Mouse (Mus musculus) hindbrain, embryonic 12.5 days (tissue): ENCODE results near the gene 4931429L15Rik. TPM values are rescaled to one million over a fixed set of nuclear protein-coding genes. Genes with fewer than 3 reads are reported as not detected.
A peak's percentile ranks its signal among the peaks of the same experiment; 100 is the strongest.
"Not testable (repeated sequence)": the region's sequence is repeated elsewhere in the genome, so short reads cannot be mapped to it uniquely, and the experiment has no call there.

Experiments used
- ATAC-seq: fragments of 200-750 bp; cut with Nextera tagmentation; 2 replicates; pipeline ENCODE4 v1.8.0; 2017; ENCODE audit warnings: moderate TSS enrichment; ENCODE audit not compliant: low FRiP score
- H3K27ac ChIP-seq: fragments of 300-500 bp; sonication (generic); 2 replicates; pipeline ENCODE4 v1.5.1; 2016; ENCODE audit warnings: mild to moderate bottlenecking
- H3K27me3 ChIP-seq: fragments of 300-500 bp; sonication (generic); 2 replicates; pipeline ENCODE4 v1.6.1; 2016; ENCODE audit warnings: mild to moderate bottlenecking
- H3K36me3 ChIP-seq: fragments of 300-500 bp; sonication (generic); 2 replicates; pipeline ENCODE4 v1.6.1; 2016; ENCODE audit warnings: mild to moderate bottlenecking
- H3K4me1 ChIP-seq: fragments of 300-500 bp; sonication (generic); 2 replicates; pipeline ENCODE4 v1.6.1; 2016
- H3K4me2 ChIP-seq: fragments of 300-500 bp; sonication (generic); replicated peaks from 2 replicates; pipeline ENCODE4 v1.6.1; 2016; ENCODE audit warnings: mild to moderate bottlenecking
- H3K4me3 ChIP-seq: fragments of 300-500 bp; sonication (generic); 2 replicates; pipeline ENCODE4 v1.5.1; 2016; ENCODE audit warnings: mild to moderate bottlenecking
- H3K9ac ChIP-seq: fragments of 300-500 bp; sonication (generic); 2 replicates; pipeline ENCODE4 v1.6.1; 2016; ENCODE audit warnings: mild to moderate bottlenecking, moderate library complexity
- H3K9me3 ChIP-seq: fragments of 300-500 bp; sonication (generic); replicated peaks from 2 replicates; pipeline ENCODE4 v1.6.1; 2016; ENCODE audit warnings: mild to moderate bottlenecking
- WGBS: fragments of 180-500 bp; shearing (Covaris S2); methylation state at CpG from one replicate; pipeline ENCODE4 v1.1.7; 2016; 5-methylcytosine and 5-hydroxymethylcytosine counted together
- polyA plus RNA-seq: library from polyadenylated mRNA; unstranded; fragments of >200 nt; fragmentation: Nextera tagmentation; extraction: Ambion mirVana; gene quantifications from 2 replicates; pipeline ENCODE4 v1.2.1, GENCODE M21; 2016

4931429L15Rik gene
- not detected in 2 replicates for polyA plus RNA-seq

DNA sequence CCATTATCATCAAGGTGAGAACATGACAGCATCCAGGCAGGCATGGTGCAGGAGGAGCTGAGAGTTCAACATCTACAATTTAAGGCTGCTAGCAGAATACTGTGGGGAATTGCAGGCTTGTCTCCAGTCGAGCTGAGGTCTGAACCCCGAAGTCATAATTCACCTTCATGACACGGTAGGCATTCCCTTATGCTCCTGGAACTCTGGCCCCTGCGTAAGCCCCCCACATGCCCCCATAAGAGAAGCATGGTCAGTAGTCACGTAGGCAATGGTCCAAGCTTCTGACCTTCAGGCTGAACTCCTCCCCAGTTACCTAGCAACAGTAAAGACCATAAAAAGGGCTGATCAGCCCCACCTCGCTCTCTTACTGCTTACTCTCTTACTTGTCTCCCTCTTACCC lies at the start of gene 4931429L15Rik:
4931429L15Rik (minus strand) TSS at position 101 of the 400 bp plus-strand sequence.
- not testable (repeated sequence) for H3K27me3 ChIP-seq, H3K4me3 ChIP-seq, H3K27ac ChIP-seq, H3K9me3 ChIP-seq, ATAC-seq, H3K9ac ChIP-seq, H3K4me2 ChIP-seq, H3K36me3 ChIP-seq
- 88% methylated on average over 6 of the region's 6 CpGs for WGBS
- peaks cover 22% of the 10 kb centered on the region for H3K4me1 ChIP-seq

DNA sequence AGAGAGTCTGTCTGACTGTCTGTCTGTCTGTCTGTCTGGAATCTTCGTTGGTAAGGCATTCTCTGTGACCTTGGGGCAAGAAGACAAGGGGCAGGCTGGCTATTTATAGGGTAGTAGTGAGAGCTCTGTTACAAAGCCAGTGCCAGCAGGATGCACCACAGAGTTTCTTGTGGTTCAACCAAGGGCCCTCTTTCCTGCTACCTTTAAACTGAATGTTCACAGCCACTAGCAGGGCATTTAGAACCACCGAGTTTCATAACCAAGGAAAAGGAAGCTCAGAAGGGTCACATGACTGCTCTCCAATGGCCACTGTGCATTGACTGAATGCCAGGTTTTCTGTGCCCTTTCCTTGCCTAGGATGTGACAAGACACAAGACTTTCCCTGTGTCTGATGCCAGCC lies 42.7 kb upstream of the 4931429L15Rik start:
- Histone ChIP-seq H3K36me3 (no peaks in the 10 kb centered on the region), H3K27me3 (no peaks in the 10 kb centered on the region), H3K4me3 (no peak overlapping the region), H3K9ac (no peak overlapping the region), H3K4me1 (peaks cover 4% of the 10 kb centered on the region; the same call in 1 of the 2 replicates), H3K4me2 (no peak overlapping the region), H3K9me3 (no peaks in the 10 kb centered on the region), H3K27ac (no peak overlapping the region)
- WGBS, result 72% methylated on average over 2 of the region's 2 CpGs
- ATAC-seq, result no peak

DNA sequence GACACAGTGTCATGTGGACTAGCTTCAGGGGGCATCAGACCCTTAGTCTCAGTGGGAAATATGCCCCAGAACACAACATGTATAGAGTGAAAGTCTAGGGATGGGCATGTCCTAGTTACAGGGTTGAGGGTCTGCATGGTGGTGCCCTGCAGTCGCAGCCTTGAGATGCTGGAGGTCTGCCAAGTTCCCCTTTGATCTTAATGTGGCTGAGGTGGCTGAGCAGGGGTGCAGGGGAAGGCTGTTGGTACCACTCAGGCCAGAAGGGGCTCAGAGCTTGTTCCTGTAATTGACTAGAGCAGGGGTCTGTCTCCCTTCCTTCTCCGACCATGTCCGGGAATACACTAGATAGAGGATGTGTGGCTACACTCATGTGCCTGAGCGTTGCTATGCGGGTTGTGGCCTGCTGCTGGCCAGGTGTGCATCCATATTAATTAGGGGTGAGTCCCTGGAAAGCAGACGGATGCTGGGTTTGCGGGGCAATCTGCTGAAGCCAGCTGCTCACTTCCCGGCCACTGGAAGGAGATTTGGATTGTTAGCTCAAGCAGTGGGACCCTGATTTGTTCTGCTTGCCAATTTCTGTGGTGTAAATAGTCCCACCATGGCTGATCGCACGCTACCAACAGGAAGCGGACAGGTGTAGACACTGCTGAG lies 41.8 kb upstream of the 4931429L15Rik start:
- Histone ChIP-seq H3K36me3 (no peaks in the 10 kb centered on the region), H3K4me3 (no peak overlapping the region), H3K4me1 (peaks cover 4% of the 10 kb centered on the region; the same call in 1 of the 2 replicates), H3K9me3 (no peaks in the 10 kb centered on the region), H3K9ac (no peak overlapping the region), H3K4me2 (no peak overlapping the region), H3K27ac (no peak overlapping the region), H3K27me3 (no peaks in the 10 kb centered on the region)
- 57% methylated on average over 11 of the region's 11 CpGs for whole genome bisulfite sequencing
- ATAC-seq, result no peak

DNA sequence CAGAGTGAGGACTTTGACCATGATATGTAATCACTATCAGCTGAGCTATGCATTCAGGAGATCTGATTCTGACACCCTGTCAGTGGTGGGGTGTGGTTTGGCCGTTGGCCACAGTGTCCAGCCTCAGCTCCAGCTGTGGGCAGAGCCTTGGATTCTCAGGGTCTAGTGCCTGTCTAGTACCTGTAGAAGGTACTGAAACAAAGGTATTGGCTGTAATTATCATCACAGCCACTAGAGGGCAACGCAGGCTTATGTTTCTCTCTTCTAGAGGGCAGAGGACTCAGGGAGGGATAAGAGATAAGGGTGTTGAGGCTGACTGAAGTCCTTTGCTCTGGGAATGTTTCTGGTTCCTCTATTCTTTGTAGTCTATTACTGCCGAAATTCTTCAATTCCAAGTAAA lies 34.2 kb upstream of the 4931429L15Rik start:
- WGBS, result 7% methylated on average over 3 of the region's 3 CpGs
- H3K4me1 ChIP-seq, result peaks cover 38% of the 10 kb centered on the region
- no peaks in the 10 kb centered on the region for H3K36me3 ChIP-seq
- peak overlapping the region; percentile 77 for H3K27ac ChIP-seq
- no peak overlapping the region for H3K9ac ChIP-seq
- no peak overlapping the region for H3K4me2 ChIP-seq
- no peak overlapping the region for H3K4me3 ChIP-seq
- no peaks in the 10 kb centered on the region for H3K9me3 ChIP-seq
- H3K27me3 ChIP-seq, result peaks cover 14% of the 10 kb centered on the region; the same call in 1 of the 2 replicates
- peak; percentile 68 for ATAC-seq

DNA sequence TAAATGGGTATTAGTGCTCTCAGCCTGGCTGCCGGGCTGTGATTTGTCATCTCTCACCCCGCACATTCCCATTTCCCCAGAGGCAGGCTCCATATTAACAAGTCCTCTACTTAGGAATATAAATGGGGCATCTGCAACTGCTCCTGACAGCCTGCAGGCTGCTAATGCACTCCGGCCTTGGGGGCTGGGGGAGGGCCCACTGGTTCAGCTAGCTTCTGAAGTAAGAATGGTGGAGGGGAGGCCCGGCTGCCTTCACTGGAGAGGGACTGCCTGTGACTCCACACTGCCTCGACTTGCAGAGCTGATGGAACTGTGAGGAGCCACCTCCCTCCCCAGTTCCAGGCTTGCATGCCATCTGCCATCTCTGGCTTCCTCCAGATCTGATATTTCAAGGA lies 33.5 kb upstream of the 4931429L15Rik start:
- peaks cover 38% of the 10 kb centered on the region for H3K4me1 ChIP-seq
- WGBS, result 14% methylated on average over 5 of the region's 5 CpGs
- peaks cover 14% of the 10 kb centered on the region; the same call in 1 of the 2 replicates for H3K27me3 ChIP-seq
- H3K27ac ChIP-seq, result peak overlapping the region; percentile 77
- H3K36me3 ChIP-seq, result no peaks in the 10 kb centered on the region
- no peak overlapping the region for H3K4me3 ChIP-seq
- H3K9ac ChIP-seq, result no peak overlapping the region
- peak; percentile 83 for ATAC-seq
- no peak overlapping the region for H3K4me2 ChIP-seq
- no peaks in the 10 kb centered on the region for H3K9me3 ChIP-seq

DNA sequence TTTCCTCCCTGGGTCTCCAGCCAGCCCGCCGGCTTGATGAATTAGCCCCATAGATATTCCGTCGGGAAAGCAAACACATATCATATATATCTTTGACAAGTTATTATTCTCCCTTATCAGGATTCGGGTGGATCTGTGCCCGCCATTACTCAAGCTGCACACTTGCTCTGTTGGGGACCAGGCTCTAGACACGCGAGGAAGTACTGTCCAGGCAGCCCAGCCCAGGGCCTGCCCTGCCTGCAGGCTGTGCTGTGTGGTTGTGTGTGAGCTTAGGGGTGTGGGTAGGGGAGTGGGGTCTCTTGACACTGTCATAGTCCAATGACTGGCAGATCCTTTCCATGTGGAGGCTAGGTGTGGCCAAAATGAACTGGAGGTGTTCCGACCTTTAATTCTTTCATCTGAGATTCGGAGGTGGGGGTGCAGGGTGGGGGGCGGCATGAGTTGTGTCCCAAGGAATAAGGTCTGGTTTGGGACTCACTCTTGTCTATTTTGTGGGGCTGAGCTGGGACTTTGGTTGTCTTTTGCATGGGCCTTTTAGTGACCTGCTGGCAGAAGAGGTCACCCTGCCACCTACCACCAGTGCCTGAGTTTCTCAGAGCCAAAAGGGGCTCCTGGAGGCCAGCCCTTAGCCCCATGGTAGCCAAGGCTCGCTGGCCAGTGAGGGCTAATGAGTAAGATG lies 33.0 kb upstream of the 4931429L15Rik start:
- 45% methylated on average over 12 of the region's 12 CpGs for WGBS
- Histone ChIP-seq H3K27me3 (peaks cover 14% of the 10 kb centered on the region; the same call in 1 of the 2 replicates), H3K4me2 (no peak overlapping the region; the same call in 1 of the 2 replicates), H3K9ac (no peak overlapping the region), H3K27ac (peak overlapping the region; percentile 77; the same call in 1 of the 2 replicates), H3K4me1 (peaks cover 38% of the 10 kb centered on the region), H3K9me3 (no peaks in the 10 kb centered on the region), H3K4me3 (no peak overlapping the region), H3K36me3 (no peaks in the 10 kb centered on the region)
- ATAC-seq, result 0 out of 2 replicates have a peak, but pooled peaks have one; percentile 64

- Histone ChIP-seq H3K9me3 (no peaks in the 10 kb centered on the region), H3K4me3 (no peak overlapping the region), H3K4me2 (no peak overlapping the region), H3K27ac (0 out of 2 replicates have a peak overlapping the region, but pooled peaks have one; percentile 5), H3K27me3 (peaks cover 14% of the 10 kb centered on the region; the same call in 1 of the 2 replicates), H3K36me3 (no peaks in the 10 kb centered on the region), H3K9ac (no peak overlapping the region), H3K4me1 (peaks cover 38% of the 10 kb centered on the region)
- ATAC-seq, result 0 out of 2 replicates have a peak, but pooled peaks have one; percentile 20
- WGBS, result 42% methylated on average over 9 of the region's 9 CpGs
Measured at GRCm38 (mm10) chr9:46350451-46350981, 30.7 kb upstream of the 4931429L15Rik start.

DNA sequence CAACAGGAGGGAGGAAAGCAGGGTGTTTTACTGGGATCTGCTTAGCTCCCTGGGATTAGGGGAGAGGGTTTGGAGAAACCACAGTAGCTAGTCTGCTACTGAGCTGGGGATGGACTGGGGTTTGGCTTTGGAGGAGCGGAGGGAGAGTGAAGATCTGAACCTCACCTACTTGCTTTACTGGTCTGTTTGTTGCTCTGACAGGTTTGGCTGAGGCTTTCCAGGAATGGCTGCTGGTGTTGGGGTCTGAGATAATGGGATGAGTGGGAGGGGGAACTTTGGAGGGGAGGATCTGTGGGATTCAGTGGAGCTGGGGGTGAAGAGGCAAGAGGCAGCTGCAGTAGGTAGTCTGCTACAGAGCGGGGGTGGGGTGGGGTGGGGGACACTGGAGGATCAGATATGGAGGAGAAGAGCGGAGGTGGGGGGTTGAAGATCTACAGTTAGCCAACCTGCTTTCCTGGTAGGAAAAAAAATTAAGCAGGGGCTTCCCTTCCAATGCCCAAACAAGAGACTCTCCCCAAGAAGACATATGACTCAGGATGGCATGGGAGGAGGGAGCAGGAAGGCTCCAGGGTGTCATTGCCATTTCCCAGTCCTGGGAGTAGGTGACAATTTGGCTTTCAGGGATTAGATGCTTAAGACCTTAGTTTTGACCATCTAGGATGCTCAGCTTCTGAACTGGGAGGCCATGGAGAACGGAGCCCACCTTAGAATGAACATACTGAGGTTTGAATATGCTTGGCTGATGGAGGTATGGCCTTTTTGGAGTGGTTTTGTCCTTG lies 26.3 kb upstream of the 4931429L15Rik start:
- 87% methylated on average over 4 of the region's 4 CpGs for WGBS
- Histone ChIP-seq H3K4me2 (no peak overlapping the region), H3K9me3 (no peaks in the 10 kb centered on the region), H3K4me3 (no peak overlapping the region), H3K27ac (no peak overlapping the region), H3K36me3 (no peaks in the 10 kb centered on the region), H3K9ac (no peak overlapping the region), H3K4me1 (peaks cover 11% of the 10 kb centered on the region; the same call in 1 of the 2 replicates), H3K27me3 (0 out of 2 replicates have a peak, but pooled peaks cover 2% of the 10 kb centered on the region)
- ATAC-seq, result no peak

- Histone ChIP-seq H3K27ac (no peak overlapping the region), H3K36me3 (no peaks in the 10 kb centered on the region), H3K9me3 (no peaks in the 10 kb centered on the region), H3K4me1 (peaks cover 25% of the 10 kb centered on the region), H3K4me2 (no peak overlapping the region), H3K4me3 (no peak overlapping the region), H3K9ac (no peak overlapping the region), H3K27me3 (0 out of 2 replicates have a peak, but pooled peaks cover 4% of the 10 kb centered on the region)
- no peak for ATAC-seq
- WGBS, result 89% methylated on average over 4 of the region's 4 CpGs
Measured at GRCm38 (mm10) chr9:46339051-46339652, 19.4 kb upstream of the 4931429L15Rik start.

- 14% methylated on average over 4 of the region's 4 CpGs for WGBS
- no peak overlapping the region for H3K9ac ChIP-seq
- peak overlapping the region; percentile 58 for H3K27ac ChIP-seq
- no peaks in the 10 kb centered on the region for H3K36me3 ChIP-seq
- H3K27me3 ChIP-seq, result 0 out of 2 replicates have a peak, but pooled peaks cover 5% of the 10 kb centered on the region
- no peak overlapping the region for H3K4me3 ChIP-seq
- H3K4me1 ChIP-seq, result peaks cover 25% of the 10 kb centered on the region
- H3K4me2 ChIP-seq, result no peak overlapping the region
- peak; percentile 35; the same call in 1 of the 2 replicates for ATAC-seq
- H3K9me3 ChIP-seq, result no peaks in the 10 kb centered on the region
Measured at GRCm38 (mm10) chr9:46338384-46338783, 18.6 kb upstream of the 4931429L15Rik start.

DNA sequence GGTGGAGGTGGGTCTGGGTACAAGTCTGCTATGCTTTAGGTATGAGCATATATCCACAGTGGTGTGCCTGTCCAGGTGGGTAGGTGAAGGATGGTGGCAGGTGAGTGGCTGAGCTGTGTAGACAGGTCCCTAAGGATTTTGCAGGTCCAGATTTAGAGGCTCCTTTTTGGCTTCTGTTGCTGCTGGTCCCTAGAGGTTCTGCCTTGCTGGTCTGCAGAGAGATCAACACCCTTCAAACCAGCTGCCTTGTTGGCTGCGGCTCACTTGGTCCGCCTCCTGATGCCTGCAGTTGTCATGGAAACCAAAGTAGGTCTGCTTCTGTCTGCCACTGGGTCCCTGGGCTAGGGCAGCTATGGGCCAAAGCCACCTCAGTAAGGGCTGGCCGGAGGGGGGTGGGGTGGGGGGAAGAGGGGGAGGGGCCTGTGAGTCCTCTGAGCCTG lies 18.1 kb upstream of the 4931429L15Rik start:
- no peaks in the 10 kb centered on the region for H3K9me3 ChIP-seq
- H3K4me1 ChIP-seq, result peaks cover 25% of the 10 kb centered on the region
- 0 out of 2 replicates have a peak, but pooled peaks cover 7% of the 10 kb centered on the region for H3K27me3 ChIP-seq
- 0 out of 2 replicates have a peak overlapping the region, but pooled peaks have one; percentile 16 for H3K4me2 ChIP-seq
- peak overlapping the region; percentile 58 for H3K27ac ChIP-seq
- no peaks in the 10 kb centered on the region for H3K36me3 ChIP-seq
- H3K4me3 ChIP-seq, result no peak overlapping the region
- WGBS, result 0% methylated on average over 3 of the region's 3 CpGs
- H3K9ac ChIP-seq, result no peak overlapping the region
- ATAC-seq, result peak; percentile 89
